Mouse (Mus musculus) kidney, embryonic 14.5 days (tissue): ENCODE data around the gene Ncoa5. TPM values are rescaled to one million over a fixed set of nuclear protein-coding genes. Genes with fewer than 3 reads are reported as not detected.

ENCODE experiments used
- ATAC-seq: fragments of 200-750 bp; cut with Nextera tagmentation; 2 replicates; pipeline ENCODE4 v1.8.0; 2017; ENCODE audit warnings: moderate number of reproducible peaks, mild to moderate bottlenecking, moderate TSS enrichment, moderate library complexity; ENCODE audit not compliant: low FRiP score, low TSS enrichment
- H3K27ac ChIP-seq: fragments of 300-500 bp; sonication (generic); 2 replicates; pipeline ENCODE4 v1.5.1; 2014; ENCODE audit warnings: low read depth, mild to moderate bottlenecking, low read length, moderate library complexity, mixed read lengths
- H3K27me3 ChIP-seq: fragments of 300-500 bp; sonication (generic); 2 replicates; pipeline ENCODE4 v1.6.1; 2014; ENCODE audit warnings: mild to moderate bottlenecking, low read length; ENCODE audit not compliant: control insufficient read depth, insufficient read depth
- H3K36me3 ChIP-seq: fragments of 300-500 bp; sonication (generic); 2 replicates; pipeline ENCODE4 v1.6.1; 2014; ENCODE audit warnings: low read length, mixed read lengths; ENCODE audit not compliant: control insufficient read depth, insufficient read depth
- H3K4me1 ChIP-seq: fragments of 300-500 bp; sonication (generic); 2 replicates; pipeline ENCODE4 v1.6.1; 2014; ENCODE audit warnings: low read length, mixed read lengths; ENCODE audit not compliant: control insufficient read depth, insufficient read depth
- H3K4me2 ChIP-seq: fragments of 300-500 bp; sonication (generic); replicated peaks from 2 replicates; pipeline ENCODE4 v1.6.1; 2014; ENCODE audit warnings: low read depth, mild to moderate bottlenecking, low read length
- H3K4me3 ChIP-seq: fragments of 300-500 bp; sonication (generic); 2 replicates; pipeline ENCODE4 v1.5.1; 2014; ENCODE audit warnings: mild to moderate bottlenecking, low read length
- H3K9ac ChIP-seq: fragments of 300-500 bp; sonication (generic); 2 replicates; pipeline ENCODE4 v1.6.1; 2014; ENCODE audit warnings: low read depth, mild to moderate bottlenecking, low read length, moderate library complexity
- H3K9me3 ChIP-seq: fragments of 300-500 bp; sonication (generic); 2 replicates; pipeline ENCODE4 v1.6.1; 2016; ENCODE audit warnings: low read length; ENCODE audit not compliant: control insufficient read depth
- WGBS: fragments of 180-500 bp; shearing (Covaris S2); extraction: QIAGEN DNeasy Blood & Tissue Kit; methylation state at CpG from one replicate; pipeline ENCODE4 v1.1.7; 2014; 5-methylcytosine and 5-hydroxymethylcytosine counted together
- polyA plus RNA-seq: library from polyadenylated mRNA; unstranded; fragments of >200 nt; fragmentation: Nextera tagmentation; extraction: Ambion mirVana; gene quantifications from 2 replicates; pipeline ENCODE4 v1.2.1, GENCODE M21; 2014

Ncoa5 gene
- polyA plus RNA-seq, 1 experiment from 2014 or later, result 71.1 TPM

DNA sequence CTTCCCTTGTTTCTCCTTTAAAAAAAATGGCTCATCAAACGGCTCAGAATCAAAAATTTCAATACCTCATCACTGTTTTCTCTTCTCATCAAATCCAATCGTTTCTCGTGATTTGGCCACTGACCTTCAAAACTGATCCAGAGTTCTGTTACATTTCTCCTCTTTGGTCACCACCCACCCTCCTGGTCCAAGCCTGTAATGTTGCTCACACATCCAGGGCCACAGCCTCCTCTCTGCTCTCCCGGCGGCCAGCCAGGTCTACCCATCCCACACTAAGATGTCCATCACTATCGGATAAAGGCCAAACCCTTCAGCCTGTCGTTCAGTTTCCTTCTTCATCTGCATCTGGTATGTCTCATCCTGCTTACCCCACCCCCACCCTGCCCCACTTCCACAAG lies 72.5 kb downstream of the Ncoa5 start:
- Histone ChIP-seq H3K9me3 (no peaks in the 10 kb centered on the region), H3K27ac (no peak overlapping the region), H3K4me3 (no peak overlapping the region), H3K36me3 (no peaks in the 10 kb centered on the region), H3K4me1 (no peaks in the 10 kb centered on the region), H3K4me2 (no peak overlapping the region), H3K9ac (no peak overlapping the region), H3K27me3 (peaks cover 10% of the 10 kb centered on the region)
- WGBS, result 57% methylated on average over 7 of the region's 7 CpGs
- ATAC-seq, result no peak

DNA sequence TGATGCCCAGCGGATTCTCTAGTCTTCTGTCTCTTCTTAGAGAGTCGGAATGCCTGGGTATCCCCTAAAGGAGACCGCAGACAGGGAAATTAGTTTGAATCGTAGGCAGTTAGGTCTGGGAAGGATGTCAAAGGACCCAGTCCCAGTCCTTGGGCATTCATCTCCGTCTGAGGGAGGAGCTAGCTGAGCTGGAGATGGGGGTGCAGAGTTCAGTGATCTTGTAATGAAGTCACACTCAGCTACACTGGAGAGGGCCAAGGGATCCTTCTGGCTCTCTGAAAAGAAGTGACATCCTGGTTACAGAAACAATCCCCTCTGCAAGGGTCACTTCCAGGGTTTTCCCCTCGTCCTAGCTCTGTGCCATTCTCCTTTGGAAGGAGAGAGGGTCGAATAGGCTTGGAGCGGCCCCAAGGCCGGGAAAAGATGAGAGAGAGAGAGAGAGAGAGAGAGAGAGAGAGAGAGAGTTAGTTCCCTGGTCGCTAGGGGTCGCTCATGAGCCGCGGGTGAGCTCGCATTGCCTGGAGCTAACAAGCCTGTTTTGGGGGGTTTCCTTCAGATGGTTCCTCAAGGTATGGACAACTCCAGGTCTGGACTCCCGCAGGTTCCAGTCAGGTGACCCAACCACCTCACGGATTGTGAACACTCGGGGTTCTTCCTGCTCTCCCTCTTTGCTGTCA lies 73.0 kb downstream of the Ncoa5 start:
- Histone ChIP-seq H3K9ac (peak overlapping the region; percentile 54), H3K36me3 (no peaks in the 10 kb centered on the region), H3K27ac (no peak overlapping the region), H3K4me2 (peak overlapping the region; percentile 70), H3K4me1 (no peaks in the 10 kb centered on the region), H3K4me3 (peak overlapping the region; percentile 65), H3K27me3 (peaks cover 5% of the 10 kb centered on the region; the same call in 1 of the 2 replicates), H3K9me3 (no peaks in the 10 kb centered on the region)
- WGBS, result 11% methylated on average over 17 of the region's 17 CpGs
- ATAC-seq, result peak; percentile 23

DNA sequence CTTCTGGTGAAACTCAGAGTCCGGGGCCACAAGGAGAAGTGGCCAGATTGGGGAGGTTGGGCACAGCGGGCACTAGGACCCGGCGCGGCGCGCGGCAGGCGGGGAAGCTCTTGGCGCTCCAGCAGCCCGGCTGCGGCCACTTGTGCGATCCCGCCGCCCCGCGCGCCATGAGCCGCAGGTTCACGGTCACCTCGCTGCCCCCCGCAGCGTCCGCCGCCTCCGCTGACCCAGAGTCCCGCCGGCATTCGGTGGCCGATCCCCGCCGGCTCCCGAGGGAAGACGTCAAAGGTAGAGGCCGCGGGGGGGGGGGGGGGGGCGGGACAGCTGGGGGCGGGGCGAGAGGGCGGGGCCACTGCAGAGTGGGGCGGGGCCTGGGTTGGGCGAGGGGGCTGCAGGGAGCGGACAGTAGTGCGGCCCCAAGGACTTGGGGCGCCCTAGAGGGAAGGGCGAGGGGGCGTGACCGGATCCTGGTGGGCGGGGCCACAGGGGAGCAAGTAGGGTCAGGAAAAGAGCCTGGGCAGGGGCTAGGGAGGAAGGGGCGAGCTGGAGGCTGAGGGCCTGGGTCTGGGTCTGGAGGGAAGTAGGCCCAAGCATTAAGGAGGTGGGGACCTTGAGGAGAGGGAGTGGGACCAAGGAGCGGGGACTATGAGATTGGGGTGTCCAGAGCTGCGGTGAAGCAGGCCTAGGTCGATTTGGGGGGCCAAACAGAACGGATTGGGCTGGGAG lies 73.8 kb downstream of the Ncoa5 start, which contains the start of gene Slc12a5:
Gene Slc12a5, plus strand, starts transcription at position 87 of the 726 bp plus-strand sequence.
- H3K9me3 ChIP-seq, result no peaks in the 10 kb centered on the region
- ATAC-seq, result peak; percentile 82
- 1% methylated on average over 37 of the region's 54 CpGs for WGBS
- H3K4me1 ChIP-seq, result no peaks in the 10 kb centered on the region
- peak within 1 kb of the TSS; percentile 65 for H3K4me3 ChIP-seq
- no peaks in the 10 kb centered on the region for H3K36me3 ChIP-seq
- peak within 1 kb of the TSS; percentile 54 for H3K9ac ChIP-seq
- 0 out of 2 replicates have a peak, but pooled peaks cover 3% of the 10 kb centered on the region for H3K27me3 ChIP-seq
- peak within 1 kb of the TSS; percentile 70 for H3K4me2 ChIP-seq
- no peak within 1 kb of the TSS for H3K27ac ChIP-seq

DNA sequence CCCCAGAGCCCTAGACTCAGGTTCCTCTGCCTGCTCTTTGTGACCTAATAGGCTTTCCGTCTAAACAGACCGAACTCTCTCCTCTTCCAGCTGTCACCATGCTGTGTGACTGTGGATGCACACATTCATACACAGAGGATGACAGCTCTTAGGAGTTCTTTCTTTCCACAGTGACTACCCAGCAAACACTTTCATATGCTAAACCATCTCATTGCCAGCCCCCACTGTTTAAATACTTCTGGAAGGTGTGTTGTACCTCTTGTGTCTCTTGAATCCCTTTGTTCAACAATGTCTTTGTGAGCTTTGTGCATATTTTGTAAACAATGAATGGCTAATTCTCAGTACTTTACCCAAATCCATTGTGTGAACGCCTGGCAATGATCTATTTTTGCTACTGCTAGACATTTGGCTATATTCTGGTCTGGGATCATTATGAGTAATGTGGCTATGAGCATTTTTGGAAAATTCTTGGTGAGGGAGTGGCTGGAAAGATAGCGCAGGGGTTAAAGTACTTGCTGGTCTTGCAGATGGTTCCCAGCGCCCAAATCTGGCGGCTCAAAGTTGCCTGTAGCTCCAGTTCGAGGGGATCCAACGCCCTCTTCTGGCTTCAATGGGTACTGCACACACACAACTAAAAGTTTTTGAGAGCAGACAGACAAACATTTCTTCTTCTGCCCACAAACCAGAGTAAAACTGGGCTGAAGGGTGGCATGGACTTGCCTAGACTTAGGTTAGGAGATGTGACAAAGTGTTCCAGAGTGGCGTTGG lies 76.9 kb downstream of the Ncoa5 start:
- no peaks in the 10 kb centered on the region for H3K4me1 ChIP-seq
- H3K27ac ChIP-seq, result no peak overlapping the region
- H3K36me3 ChIP-seq, result no peaks in the 10 kb centered on the region
- H3K4me3 ChIP-seq, result no peak overlapping the region
- no peak overlapping the region for H3K4me2 ChIP-seq
- ATAC-seq, result no peak
- 72% methylated on average over 9 of the region's 9 CpGs for WGBS
- H3K9me3 ChIP-seq, result no peaks in the 10 kb centered on the region
- H3K9ac ChIP-seq, result no peak overlapping the region
- peaks cover 11% of the 10 kb centered on the region for H3K27me3 ChIP-seq

DNA sequence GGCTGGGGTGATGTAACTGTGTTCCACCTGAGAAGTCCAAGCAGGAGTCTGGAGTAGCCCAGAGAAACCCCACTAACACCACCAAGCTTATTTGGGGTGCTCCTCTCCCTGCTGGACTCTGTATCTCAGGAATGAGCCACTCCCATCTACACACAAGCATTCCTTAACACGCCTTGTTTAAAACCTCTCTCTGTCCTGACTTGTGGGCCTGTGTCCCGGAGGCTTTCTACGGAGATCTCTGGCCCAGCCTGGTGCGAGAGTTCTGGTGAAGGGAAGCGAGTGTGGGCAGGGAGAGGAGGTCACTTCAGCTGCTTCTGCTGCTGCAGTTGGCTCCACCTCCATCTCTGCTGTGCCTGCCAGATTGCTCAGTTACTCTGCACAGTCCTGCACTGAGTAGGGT lies 78.5 kb downstream of the Ncoa5 start:
- Histone ChIP-seq H3K4me1 (no peaks in the 10 kb centered on the region), H3K9ac (no peak overlapping the region), H3K27ac (no peak overlapping the region), H3K27me3 (peaks cover 23% of the 10 kb centered on the region), H3K9me3 (no peaks in the 10 kb centered on the region), H3K4me3 (no peak overlapping the region), H3K36me3 (no peaks in the 10 kb centered on the region), H3K4me2 (no peak overlapping the region)
- ATAC-seq, result no peak
- 62% methylated on average over 5 of the region's 5 CpGs for WGBS

DNA sequence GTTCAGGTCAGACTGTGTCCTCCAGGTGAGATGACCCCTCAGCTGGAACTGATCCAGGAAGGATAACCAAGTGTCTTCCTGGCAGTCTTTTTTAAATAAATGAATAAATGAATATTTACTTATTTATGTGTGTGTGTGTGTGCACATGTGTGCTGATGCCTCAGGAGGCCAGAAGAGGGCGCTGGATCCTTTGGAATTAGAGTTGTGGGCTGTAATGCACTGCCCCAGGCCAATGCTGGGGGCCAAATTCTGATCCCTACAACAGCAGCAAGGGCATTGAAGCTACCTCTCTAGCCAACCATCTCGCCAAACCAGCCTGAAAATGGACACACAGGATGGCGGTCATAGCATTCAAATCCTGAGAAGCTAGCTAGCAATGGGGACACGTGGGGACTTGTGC lies 78.9 kb downstream of the Ncoa5 start:
- H3K4me3 ChIP-seq, result no peak overlapping the region
- no peaks in the 10 kb centered on the region for H3K9me3 ChIP-seq
- no peak overlapping the region for H3K9ac ChIP-seq
- ATAC-seq, result no peak
- no peak overlapping the region for H3K27ac ChIP-seq
- H3K36me3 ChIP-seq, result no peaks in the 10 kb centered on the region
- H3K4me2 ChIP-seq, result no peak overlapping the region
- H3K27me3 ChIP-seq, result peaks cover 28% of the 10 kb centered on the region
- 74% methylated on average over 4 of the region's 4 CpGs for WGBS
- H3K4me1 ChIP-seq, result no peaks in the 10 kb centered on the region

DNA sequence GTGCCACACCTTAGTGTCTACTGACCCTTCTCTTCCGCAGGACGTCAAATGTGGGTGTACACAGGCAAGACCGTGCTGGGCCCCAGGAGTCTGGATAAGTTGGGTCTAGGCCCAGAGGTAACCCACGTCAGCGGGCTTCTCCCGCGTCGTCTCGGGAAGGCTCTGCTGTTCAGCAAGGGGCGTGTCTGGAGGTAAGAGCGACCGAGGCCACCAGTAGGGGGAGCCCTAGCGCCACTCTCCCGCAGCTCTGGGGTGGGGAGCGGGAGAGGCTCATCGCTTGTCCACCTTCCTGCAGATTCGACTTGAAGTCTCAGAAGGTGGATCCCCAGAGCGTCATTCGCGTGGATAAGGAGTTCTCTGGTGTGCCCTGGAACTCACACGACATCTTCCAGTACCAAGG lies 81.4 kb downstream of the Ncoa5 start:
- no peaks in the 10 kb centered on the region for H3K36me3 ChIP-seq
- peaks cover 53% of the 10 kb centered on the region for H3K27me3 ChIP-seq
- ATAC-seq, result peak; percentile 74
- no peak overlapping the region for H3K9ac ChIP-seq
- H3K4me3 ChIP-seq, result no peak overlapping the region
- 1% methylated on average over 21 of the region's 21 CpGs for WGBS
- H3K9me3 ChIP-seq, result no peaks in the 10 kb centered on the region
- H3K4me2 ChIP-seq, result peak overlapping the region; percentile 4; the same call in 1 of the 2 replicates
- H3K4me1 ChIP-seq, result no peaks in the 10 kb centered on the region; the same call in 1 of the 2 replicates
- no peak overlapping the region for H3K27ac ChIP-seq

DNA sequence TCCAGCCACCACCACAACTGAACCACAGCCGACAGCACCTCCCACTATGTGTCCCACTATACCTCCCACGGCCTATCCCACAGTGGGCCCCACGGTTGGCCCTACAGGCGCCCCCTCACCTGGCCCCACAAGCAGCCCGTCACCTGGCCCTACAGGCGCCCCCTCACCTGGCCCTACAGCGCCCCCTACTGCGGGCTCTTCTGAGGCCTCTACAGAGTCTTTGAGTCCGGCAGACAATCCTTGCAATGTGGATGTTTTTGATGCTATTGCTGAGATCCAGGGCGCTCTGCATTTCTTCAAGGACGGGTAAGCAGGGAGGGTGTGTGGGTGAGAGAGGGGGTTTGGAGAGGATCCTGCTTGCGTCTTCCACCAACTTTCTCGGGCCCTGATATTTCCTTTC lies 82.2 kb downstream of the Ncoa5 start:
- H3K27ac ChIP-seq, result no peak overlapping the region
- 42% methylated on average over 13 of the region's 13 CpGs for WGBS
- H3K9ac ChIP-seq, result no peak overlapping the region
- no peaks in the 10 kb centered on the region; the same call in 1 of the 2 replicates for H3K4me1 ChIP-seq
- peaks cover 59% of the 10 kb centered on the region for H3K27me3 ChIP-seq
- no peak overlapping the region for H3K4me2 ChIP-seq
- no peaks in the 10 kb centered on the region for H3K36me3 ChIP-seq
- no peak overlapping the region for H3K4me3 ChIP-seq
- no peaks in the 10 kb centered on the region for H3K9me3 ChIP-seq
- no peak for ATAC-seq
